8 mouse cellular contexts compared by ENCODE assay signal in genomic region chr17:35701978-35702461, GRCm38 (mm10). TPM values are rescaled to one million over a fixed set of nuclear protein-coding genes. Genes with fewer than 3 reads are reported as not detected.
DNase-seq lines count a peak whose midpoint lies in the region; ATAC-seq and TF ChIP-seq lines count a peak whose summit lies in the region.

No protein-coding gene starts in this region.

- 1% methylated on average over 16 of the region's 16 CpGs for WGBS in forebrain, embryonic 11.5 days
- 3% methylated on average over 16 of the region's 16 CpGs for WGBS in hindbrain, embryonic 15.5 days
- 37% methylated on average over 16 of the region's 16 CpGs for WGBS in liver, adult 2 months
- 2% methylated on average over 16 of the region's 16 CpGs for WGBS in neural tube, embryonic 11.5 days

- no peaks in the 10 kb centered on the region for H3K79me2 ChIP-seq in liver, adult 2 months (ENCODE audit: control insufficient read depth, insufficient read depth, low read length)

- peak overlapping the region; percentile 65 for H3K4me2 ChIP-seq in forebrain, embryonic 11.5 days (ENCODE audit: low read depth, low read length, severe bottlenecking)
- H3K4me2 ChIP-seq in hindbrain, embryonic 15.5 days: peak overlapping the region; percentile 86
- peak overlapping the region; percentile 92 for H3K4me2 ChIP-seq in neural tube, embryonic 11.5 days (ENCODE audit: low read depth)

- ATAC-seq in forebrain, embryonic 11.5 days (replicated peaks; ENCODE audit: low FRiP score): no peak
- ATAC-seq in hindbrain, embryonic 15.5 days (ENCODE audit: low FRiP score, low read depth): no peak
- no peak for ATAC-seq in neural tube, embryonic 11.5 days (ENCODE audit: insufficient read depth, low FRiP score, low TSS enrichment)

- no peaks in the 10 kb centered on the region for H3K9me3 ChIP-seq in forebrain, embryonic 11.5 days (ENCODE audit: control insufficient read depth, low read length)
- H3K9me3 ChIP-seq in hindbrain, embryonic 15.5 days: no peaks in the 10 kb centered on the region
- H3K9me3 ChIP-seq in neural tube, embryonic 11.5 days (ENCODE audit: control insufficient read depth, low read length): no peaks in the 10 kb centered on the region

- peaks cover 5% of the 10 kb centered on the region; the same call in 1 of the 2 replicates for H3K36me3 ChIP-seq in forebrain, embryonic 11.5 days (ENCODE audit: control insufficient read depth, insufficient read depth, low read length)
- H3K36me3 ChIP-seq in hindbrain, embryonic 15.5 days: no peaks in the 10 kb centered on the region
- no peaks in the 10 kb centered on the region for H3K36me3 ChIP-seq in liver, adult 2 months (ENCODE audit: control insufficient read depth, insufficient read depth, low read length)
- no peaks in the 10 kb centered on the region for H3K36me3 ChIP-seq in neural tube, embryonic 11.5 days (ENCODE audit: control insufficient read depth, insufficient read depth, low read length)

- no peak for TF ChIP-seq CTCF in liver, adult 2 months (IDR thresholded peaks at IDR 0.05; ENCODE audit: low read depth, low read length)

- peaks cover 25% of the 10 kb centered on the region for H3K4me1 ChIP-seq in forebrain, embryonic 11.5 days (replicated peaks; ENCODE audit: control insufficient read depth, insufficient read depth, low read length)
- H3K4me1 ChIP-seq in hindbrain, embryonic 15.5 days (replicated peaks): peaks cover 63% of the 10 kb centered on the region
- no peaks in the 10 kb centered on the region; the same call in 1 of the 2 replicates for H3K4me1 ChIP-seq in liver, adult 2 months (ENCODE audit: control insufficient read depth, insufficient read depth, low read length)
- peaks cover 25% of the 10 kb centered on the region for H3K4me1 ChIP-seq in neural tube, embryonic 11.5 days (ENCODE audit: control insufficient read depth, insufficient read depth, low read length)

- TF ChIP-seq POLR2A in liver, adult 2 months (IDR thresholded peaks at IDR 0.05; ENCODE audit: extremely low read depth, insufficient read depth, low read length): no peak

- H3K27ac ChIP-seq in forebrain, embryonic 11.5 days (ENCODE audit: low read depth, low read length): peak overlapping the region; percentile 95
- H3K27ac ChIP-seq in hindbrain, embryonic 15.5 days (replicated peaks): peak overlapping the region; percentile 93
- H3K27ac ChIP-seq in liver, adult 2 months (replicated peaks; ENCODE audit: insufficient read depth, low read depth, low read length): no peak overlapping the region
- H3K27ac ChIP-seq in neural tube, embryonic 11.5 days (ENCODE audit: low read depth, low read length): peak overlapping the region; percentile 95

- peak overlapping the region; percentile 96 for H3K9ac ChIP-seq in forebrain, embryonic 11.5 days (ENCODE audit: low read length)
- H3K9ac ChIP-seq in hindbrain, embryonic 15.5 days: peak overlapping the region; percentile 74
- 0 out of 2 replicates have a peak overlapping the region, but pooled peaks have one; percentile 6 for H3K9ac ChIP-seq in liver, adult 2 months (ENCODE audit: low read depth, low read length)
- peak overlapping the region; percentile 95 for H3K9ac ChIP-seq in neural tube, embryonic 11.5 days (ENCODE audit: low read length)

- DNase-seq in urinary bladder, postnatal 14 days (ENCODE audit: low spot score): peak; percentile 76
- DNase-seq in urinary bladder, adult 2 months (ENCODE audit: low spot score): no peak
- peak; percentile 76 for DNase-seq in forebrain, embryonic 11.5 days (ENCODE audit: low spot score)
- no peak for DNase-seq in liver, adult 2 months (ENCODE audit: extremely low read depth, low read depth, low spot score)
- peak; percentile 61 for DNase-seq in neural tube, embryonic 11.5 days (ENCODE audit: low spot score)
- DNase-seq in layer of hippocampus, adult 9-10 months (ENCODE audit: low spot score): no peak
- no peak for DNase-seq in thymus, postnatal 36 days

- no peaks in the 10 kb centered on the region for H3K27me3 ChIP-seq in forebrain, embryonic 11.5 days (ENCODE audit: control insufficient read depth, insufficient read depth, low read length)
- no peaks in the 10 kb centered on the region for H3K27me3 ChIP-seq in hindbrain, embryonic 15.5 days
- peaks cover 5% of the 10 kb centered on the region for H3K27me3 ChIP-seq in liver, adult 2 months (ENCODE audit: control insufficient read depth, insufficient read depth, low read length)
- no peaks in the 10 kb centered on the region for H3K27me3 ChIP-seq in neural tube, embryonic 11.5 days (ENCODE audit: control insufficient read depth, insufficient read depth, low read length)

- H3K4me3 ChIP-seq in forebrain, embryonic 11.5 days (ENCODE audit: low read depth, low read length): peak overlapping the region; percentile 83
- H3K4me3 ChIP-seq in hindbrain, embryonic 15.5 days: peak overlapping the region; percentile 52
- H3K4me3 ChIP-seq in liver, adult 2 months (ENCODE audit: insufficient read depth, low read depth, low read length): no peak overlapping the region
- peak overlapping the region; percentile 87 for H3K4me3 ChIP-seq in neural tube, embryonic 11.5 days (ENCODE audit: low read depth, low read length)

RNA-seq across cellular contexts. Expression of gene Ddr1, which starts 2.4 kb away (rescaled TPM):
- 20.2 and 28.6 TPM in 2 replicates for polyA plus RNA-seq in urinary bladder, adult 2 months (2012; rRNA removed)
- polyA plus RNA-seq in forebrain, embryonic 11.5 days (2014; fragmentation: Nextera tagmentation; extraction: Ambion mirVana): 130 and 144 TPM in 2 replicates
- 106 and 110 TPM in 2 replicates for polyA plus RNA-seq in hindbrain, embryonic 15.5 days (2015; fragmentation: Nextera tagmentation; extraction: Ambion mirVana)
- total RNA-seq in liver, adult 2 months (2014; rRNA removed): 0.55 and 1.4 TPM in 2 replicates
- 0.98 and 1.5 TPM in 2 replicates for polyA plus RNA-seq in liver, adult 2 months (2012; rRNA removed)
- polyA plus RNA-seq in neural tube, embryonic 11.5 days (2014; fragmentation: Nextera tagmentation; extraction: Ambion mirVana): 95.8 and 98.1 TPM in 2 replicates

RNA-seq across cellular contexts. Expression of gene Gtf2h4, which starts 28.5 kb away (rescaled TPM):
- 19.8 and 22.4 TPM in 2 replicates for polyA plus RNA-seq in urinary bladder, adult 2 months (2012; rRNA removed)
- polyA plus RNA-seq in forebrain, embryonic 11.5 days (2014; fragmentation: Nextera tagmentation; extraction: Ambion mirVana): 41.2 and 47.4 TPM in 2 replicates
- polyA plus RNA-seq in hindbrain, embryonic 15.5 days (2015; fragmentation: Nextera tagmentation; extraction: Ambion mirVana): 23.7 and 24.8 TPM in 2 replicates
- total RNA-seq in liver, adult 2 months (2014; rRNA removed): 16.4 and 17.4 TPM in 2 replicates
- polyA plus RNA-seq in liver, adult 2 months (2012; rRNA removed): 24.8 and 29.8 TPM in 2 replicates
- polyA plus RNA-seq in neural tube, embryonic 11.5 days (2014; fragmentation: Nextera tagmentation; extraction: Ambion mirVana): 42.9 and 46.1 TPM in 2 replicates

RNA-seq across cellular contexts. Expression of gene Vars2, which starts 34.6 kb away (rescaled TPM):
- polyA plus RNA-seq in urinary bladder, adult 2 months (2012; rRNA removed): 21.3 and 21.8 TPM in 2 replicates
- polyA plus RNA-seq in forebrain, embryonic 11.5 days (2014; fragmentation: Nextera tagmentation; extraction: Ambion mirVana): 16.2 and 19.5 TPM in 2 replicates
- 15.9 and 17.8 TPM in 2 replicates for polyA plus RNA-seq in hindbrain, embryonic 15.5 days (2015; fragmentation: Nextera tagmentation; extraction: Ambion mirVana)
- total RNA-seq in liver, adult 2 months (2014; rRNA removed): 6.6 and 11.1 TPM in 2 replicates
- 22.6 and 29.6 TPM in 2 replicates for polyA plus RNA-seq in liver, adult 2 months (2012; rRNA removed)
- polyA plus RNA-seq in neural tube, embryonic 11.5 days (2014; fragmentation: Nextera tagmentation; extraction: Ambion mirVana): 13.1 and 15.0 TPM in 2 replicates

RNA-seq across cellular contexts. Expression of gene Mucl3, which starts 58.5 kb away (rescaled TPM):
- polyA plus RNA-seq in urinary bladder, adult 2 months (2012; rRNA removed): 0.04 and 0.07 TPM in 2 replicates
- polyA plus RNA-seq in forebrain, embryonic 11.5 days (2014; fragmentation: Nextera tagmentation; extraction: Ambion mirVana): 0.07 and 0.13 TPM in 2 replicates
- polyA plus RNA-seq in hindbrain, embryonic 15.5 days (2015; fragmentation: Nextera tagmentation; extraction: Ambion mirVana): 0.17 TPM in 1 of 2 replicates, not detected in the other
- not detected in 2 replicates for total RNA-seq in liver, adult 2 months (2014; rRNA removed)
- not detected in 2 replicates for polyA plus RNA-seq in liver, adult 2 months (2012; rRNA removed)
- 0.09 TPM in 1 of 2 replicates, not detected in the other for polyA plus RNA-seq in neural tube, embryonic 11.5 days (2014; fragmentation: Nextera tagmentation; extraction: Ambion mirVana)

Comparison
In these comparisons a context has a peak if more than half of its experiments do, and no peak if none do; other contexts are left out.
1. DNase-seq: peak in urinary bladder, postnatal 14 days (single experiment), forebrain, embryonic 11.5 days (single experiment) and neural tube, embryonic 11.5 days (single experiment); none in urinary bladder, adult 2 months (single experiment), liver, adult 2 months (single experiment), layer of hippocampus, adult 9-10 months (single experiment) and thymus, postnatal 36 days (0 of 2).
2. H3K9ac ChIP-seq: peak in every context shown above with its lines; median percentile 96 in forebrain, embryonic 11.5 days; 95 in neural tube, embryonic 11.5 days; 74 in hindbrain, embryonic 15.5 days; 6 in liver, adult 2 months.
3. Peak in every context shown above with its lines, with median percentiles within 50 percentile points of each other: H3K4me2 ChIP-seq.